Mouse (Mus musculus): ENCODE data around the gene H2-T22.

- TF ChIP-seq CTCF (IDR thresholded peaks at IDR 0.05; ENCODE audit: low read depth, low read length): peak; percentile 100
- TF ChIP-seq POLR2A (IDR thresholded peaks at IDR 0.05; ENCODE audit: extremely low read depth, insufficient read depth, low read length): no peak
Measured at GRCm38 (mm10) chr17:35993675-35994074, 48.9 kb downstream of the H2-T22 start.

All from liver, adult 2 months (tissue).